Mouse (Mus musculus): ENCODE measurements around the gene Ttc30a1. TPM values are rescaled to one million over a fixed set of nuclear protein-coding genes. Genes with fewer than 3 reads are reported as not detected.
"Not testable (repeated sequence)": the region's sequence is repeated elsewhere in the genome, so short reads cannot be mapped to it uniquely, and the experiment has no call there.

Gene Ttc30a1
- polyA plus RNA-seq, 1 experiment from 2014 or later = 8.9 TPM

DNA sequence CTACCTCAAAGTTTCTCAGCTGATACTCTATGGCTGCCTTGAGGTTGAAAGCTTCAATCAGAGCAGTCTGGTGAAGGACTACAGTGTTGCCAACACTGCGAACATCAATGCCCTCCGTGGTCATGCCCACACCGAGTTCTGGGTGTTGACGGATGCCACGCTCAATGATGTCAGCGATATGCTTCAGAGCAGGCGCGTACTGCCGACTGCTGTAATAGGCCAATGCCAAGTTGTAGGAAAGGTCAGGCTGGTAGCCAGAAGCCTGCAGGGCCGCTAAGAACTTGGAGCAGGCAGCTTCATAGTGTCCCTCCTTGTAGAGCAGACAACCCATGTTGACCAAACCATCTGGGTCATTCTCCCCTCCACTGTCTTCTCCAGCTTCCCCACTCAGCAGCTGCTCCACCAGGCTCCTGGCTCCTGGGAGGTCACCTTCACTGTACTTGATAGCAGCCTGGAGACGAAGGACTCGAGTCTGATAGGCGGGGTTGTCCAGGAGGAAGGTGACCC lies 781 bp downstream of the Ttc30a1 start:
- H3K27ac ChIP-seq; H3K27me3 ChIP-seq; H3K36me3 ChIP-seq (replicated peaks); ATAC-seq (ENCODE audit: low FRiP score); H3K4me1 ChIP-seq; H3K9me3 ChIP-seq; H3K9ac ChIP-seq: not testable (repeated sequence)
- WGBS = 96% methylated on average over 13 of the region's 13 CpGs
- H3K4me3 ChIP-seq (replicated peaks) = peak overlapping the region; percentile 47
- peak overlapping the region; percentile 59 for H3K4me2 ChIP-seq

DNA sequence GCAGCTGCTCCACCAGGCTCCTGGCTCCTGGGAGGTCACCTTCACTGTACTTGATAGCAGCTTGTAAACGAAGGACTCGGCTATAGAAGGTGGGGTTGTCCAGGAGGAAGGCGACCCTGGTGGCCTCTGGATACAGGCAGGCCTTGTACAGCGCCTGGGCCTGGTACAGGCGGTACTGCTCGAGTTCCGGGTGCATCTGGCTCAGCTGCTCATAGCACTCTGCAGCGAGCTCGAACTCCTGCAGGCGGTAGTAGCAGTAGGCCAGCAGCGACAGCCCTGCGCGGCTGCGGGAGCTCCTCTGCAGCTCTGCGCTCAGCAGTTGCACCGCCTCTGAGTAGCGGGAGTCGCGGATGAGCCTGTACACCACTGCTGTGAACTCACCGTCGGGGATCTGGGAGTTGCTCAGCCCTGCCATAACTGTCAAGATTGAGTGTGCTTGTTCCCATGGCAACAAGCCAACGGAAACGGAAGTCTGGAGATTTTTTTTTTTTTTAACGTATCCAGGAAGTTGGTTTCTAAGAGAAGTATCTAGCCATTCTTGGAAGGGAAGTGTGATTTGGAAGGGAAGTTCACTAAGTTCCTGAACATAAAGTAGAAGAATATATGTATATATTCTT lies 3.9 kb downstream of the Ttc30a1 start, which contains the start of gene Ttc30a2:
Gene Ttc30a2, minus strand, starts transcription at position 419 of the 617 bp plus-strand sequence.
- H3K4me1 ChIP-seq; H3K4me2 ChIP-seq; H3K9ac ChIP-seq; H3K4me3 ChIP-seq (replicated peaks); ATAC-seq (ENCODE audit: low FRiP score); H3K9me3 ChIP-seq; H3K36me3 ChIP-seq (replicated peaks); H3K27me3 ChIP-seq; H3K27ac ChIP-seq: not testable (repeated sequence)
- WGBS = 22% methylated on average over 21 of the region's 24 CpGs

DNA sequence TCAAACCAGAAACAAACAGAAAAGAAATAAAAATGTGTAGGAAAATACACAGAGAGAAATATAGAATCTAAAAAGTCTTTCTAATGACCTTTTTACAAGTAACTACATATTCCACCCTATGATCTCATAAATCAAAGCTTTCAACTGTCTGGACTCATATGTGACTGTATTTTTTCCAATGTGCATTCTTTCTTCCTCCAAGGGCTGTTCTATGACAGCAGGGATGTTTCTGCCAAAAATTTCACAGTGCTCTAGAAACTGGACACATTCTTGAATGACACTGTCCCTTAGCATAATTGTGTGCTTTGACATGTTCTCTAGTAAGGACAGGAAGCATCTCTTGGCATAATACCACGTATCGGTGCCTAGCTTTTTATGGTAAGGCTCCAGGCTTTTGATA lies 5.7 kb downstream of the Ttc30a1 start:
- not testable (repeated sequence) for H3K4me2 ChIP-seq; H3K36me3 ChIP-seq (replicated peaks); H3K27me3 ChIP-seq; H3K9ac ChIP-seq; H3K4me1 ChIP-seq; H3K27ac ChIP-seq; H3K9me3 ChIP-seq; H3K4me3 ChIP-seq (replicated peaks); ATAC-seq (ENCODE audit: low FRiP score)
- WGBS = 87% methylated on average over 2 of the region's 2 CpGs

DNA sequence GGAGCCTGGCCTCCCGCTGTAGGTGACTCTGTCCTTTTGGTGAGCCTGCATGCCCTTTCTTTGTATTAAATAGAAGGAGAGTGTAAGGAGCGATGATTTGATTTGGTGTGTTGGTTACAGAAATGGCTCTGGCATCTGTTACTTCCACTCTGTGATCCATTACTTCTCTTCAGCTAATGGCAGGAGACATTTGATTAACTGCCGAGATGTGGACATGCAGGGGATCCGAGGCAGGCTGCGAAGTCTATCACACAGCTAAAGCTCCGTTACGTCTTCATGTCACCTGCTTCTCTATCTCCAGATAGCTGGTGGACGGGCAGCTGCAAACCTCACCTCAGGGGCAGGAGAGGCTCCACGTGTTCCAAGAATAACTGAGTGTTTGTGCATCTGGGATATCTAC lies 7.6 kb downstream of the Ttc30a1 start:
- Histone ChIP-seq H3K27me3 (no peaks in the 10 kb centered on the region), H3K9ac (no peak overlapping the region), H3K27ac (no peak overlapping the region), H3K4me3 (replicated peaks) (no peak overlapping the region), H3K9me3 (no peaks in the 10 kb centered on the region), H3K4me1 (no peaks in the 10 kb centered on the region), H3K4me2 (no peak overlapping the region), H3K36me3 (replicated peaks) (no peaks in the 10 kb centered on the region)
- WGBS = 79% methylated on average over 9 of the region's 9 CpGs
- no peak for ATAC-seq (ENCODE audit: low FRiP score)

DNA sequence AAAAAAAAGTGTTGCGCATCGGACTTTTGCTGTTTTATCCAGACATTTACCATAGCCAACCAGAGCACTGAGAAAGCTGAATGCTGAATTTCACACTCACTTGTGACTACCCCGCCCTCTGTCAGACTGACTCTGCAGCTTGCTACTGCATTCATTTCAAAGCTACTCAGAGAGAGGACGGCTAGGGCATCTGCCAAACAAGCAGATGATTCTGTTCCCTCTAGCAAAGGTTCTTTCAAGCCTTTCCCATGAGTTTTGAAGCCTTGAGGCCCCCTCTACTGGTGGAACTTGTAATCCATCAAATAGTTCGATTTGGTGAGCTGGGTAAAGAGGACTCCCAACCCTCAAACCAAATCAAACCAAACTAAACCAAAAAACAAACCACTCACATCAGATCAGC lies 16.8 kb downstream of the Ttc30a1 start:
- peak overlapping the region; percentile 31 for H3K4me2 ChIP-seq
- H3K4me1 ChIP-seq = peaks cover 24% of the 10 kb centered on the region
- peaks cover 5% of the 10 kb centered on the region; the same call in 1 of the 2 replicates for H3K27me3 ChIP-seq
- no peak for ATAC-seq (ENCODE audit: low FRiP score)
- no peaks in the 10 kb centered on the region for H3K9me3 ChIP-seq
- 31% methylated on average over 5 of the region's 5 CpGs for WGBS
- H3K4me3 ChIP-seq (replicated peaks) = no peak overlapping the region
- no peak overlapping the region for H3K27ac ChIP-seq
- no peaks in the 10 kb centered on the region for H3K36me3 ChIP-seq (replicated peaks)
- H3K9ac ChIP-seq = no peak overlapping the region

DNA sequence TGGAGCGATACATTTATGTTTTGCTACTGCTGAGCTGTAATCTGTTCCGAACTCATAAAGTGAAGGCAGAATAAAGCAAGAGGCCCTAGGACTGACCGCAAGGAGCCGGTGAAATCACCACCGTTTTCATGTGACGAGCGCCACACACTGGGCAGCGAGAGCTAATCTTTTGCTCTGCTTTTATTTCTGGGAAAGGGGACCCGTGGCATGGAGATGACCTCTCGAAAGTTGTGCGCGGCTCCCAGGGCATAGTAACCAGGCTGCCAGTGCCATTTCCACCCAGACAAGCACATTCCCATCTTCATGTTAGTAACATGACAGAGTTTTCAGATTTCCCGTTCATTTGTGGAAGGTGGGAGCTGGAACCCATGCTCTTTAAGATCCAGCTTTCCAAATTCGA lies 17.3 kb downstream of the Ttc30a1 start:
- H3K27ac ChIP-seq = no peak overlapping the region
- H3K4me1 ChIP-seq = peaks cover 29% of the 10 kb centered on the region
- H3K36me3 ChIP-seq (replicated peaks) = no peaks in the 10 kb centered on the region
- peak overlapping the region; percentile 31 for H3K4me2 ChIP-seq
- H3K4me3 ChIP-seq (replicated peaks) = no peak overlapping the region
- WGBS = 20% methylated on average over 14 of the region's 14 CpGs
- peaks cover 5% of the 10 kb centered on the region; the same call in 1 of the 2 replicates for H3K27me3 ChIP-seq
- no peaks in the 10 kb centered on the region for H3K9me3 ChIP-seq
- ATAC-seq (ENCODE audit: low FRiP score) = 0 out of 2 replicates have a peak, but pooled peaks have one; percentile 33
- H3K9ac ChIP-seq = no peak overlapping the region

DNA sequence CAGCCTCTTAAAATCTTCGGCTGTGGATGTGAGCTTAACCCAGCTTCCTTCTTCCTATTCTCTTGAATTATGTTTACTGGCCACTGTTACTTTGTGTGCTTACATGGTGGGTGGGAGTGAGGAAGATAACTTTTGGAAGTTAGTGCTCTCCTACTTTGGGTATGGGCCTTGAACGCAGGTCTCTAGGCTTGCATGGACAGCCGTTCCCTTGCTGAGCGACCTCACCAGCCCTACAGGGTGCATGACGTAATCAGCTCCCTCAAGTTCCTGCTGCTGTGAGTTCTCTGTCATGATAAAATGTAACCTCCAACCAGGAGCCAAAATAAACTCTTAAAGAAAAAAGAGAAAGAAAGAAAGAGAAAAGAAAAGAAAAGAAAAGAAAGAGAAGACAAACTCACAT lies 17.7 kb downstream of the Ttc30a1 start:
- peaks cover 5% of the 10 kb centered on the region; the same call in 1 of the 2 replicates for H3K27me3 ChIP-seq
- no peak for ATAC-seq (ENCODE audit: low FRiP score)
- H3K4me3 ChIP-seq (replicated peaks) = no peak overlapping the region
- no peaks in the 10 kb centered on the region for H3K9me3 ChIP-seq
- H3K4me2 ChIP-seq = peak overlapping the region; percentile 31; the same call in 1 of the 2 replicates
- H3K36me3 ChIP-seq (replicated peaks) = no peaks in the 10 kb centered on the region
- WGBS = 80% methylated on average over 5 of the region's 5 CpGs
- H3K4me1 ChIP-seq = peaks cover 33% of the 10 kb centered on the region
- H3K27ac ChIP-seq = no peak overlapping the region
- no peak overlapping the region for H3K9ac ChIP-seq

DNA sequence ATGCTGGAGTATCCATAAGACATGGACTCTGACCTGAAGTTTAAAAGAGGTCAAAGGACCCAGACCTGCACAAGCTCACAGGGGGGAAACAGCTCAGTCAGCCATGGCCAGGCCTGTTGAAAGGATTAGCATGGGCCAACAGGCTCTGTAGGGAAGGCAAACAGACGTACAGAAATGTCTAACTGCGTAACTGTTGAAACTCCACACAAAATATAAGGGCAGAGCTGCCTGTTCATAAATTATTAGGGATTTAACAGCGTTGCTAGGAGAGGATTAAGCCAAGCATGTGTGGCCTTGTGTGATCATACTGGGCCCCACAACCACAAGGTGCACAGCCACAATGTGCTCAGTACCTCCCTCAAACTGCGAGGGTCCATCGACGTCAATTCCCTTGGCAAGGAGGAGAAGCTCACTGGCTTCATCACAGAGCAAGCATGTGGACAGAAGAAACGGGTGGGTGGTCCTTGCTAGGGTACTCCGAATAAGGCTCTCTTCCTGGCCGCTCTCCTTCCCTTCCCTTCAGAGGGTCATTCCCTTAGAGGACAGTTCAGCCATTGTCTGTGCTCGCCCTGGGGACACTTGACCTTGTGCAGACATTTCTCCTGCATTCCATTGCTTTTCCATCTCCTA lies 18.4 kb downstream of the Ttc30a1 start:
- H3K9ac ChIP-seq = no peak overlapping the region
- no peak for ATAC-seq (ENCODE audit: low FRiP score)
- H3K4me1 ChIP-seq = peaks cover 40% of the 10 kb centered on the region
- H3K27ac ChIP-seq = no peak overlapping the region
- WGBS = 57% methylated on average over 10 of the region's 10 CpGs
- peaks cover 5% of the 10 kb centered on the region; the same call in 1 of the 2 replicates for H3K27me3 ChIP-seq
- no peak overlapping the region for H3K4me2 ChIP-seq
- no peaks in the 10 kb centered on the region for H3K9me3 ChIP-seq
- no peak overlapping the region for H3K4me3 ChIP-seq (replicated peaks)
- H3K36me3 ChIP-seq (replicated peaks) = no peaks in the 10 kb centered on the region

DNA sequence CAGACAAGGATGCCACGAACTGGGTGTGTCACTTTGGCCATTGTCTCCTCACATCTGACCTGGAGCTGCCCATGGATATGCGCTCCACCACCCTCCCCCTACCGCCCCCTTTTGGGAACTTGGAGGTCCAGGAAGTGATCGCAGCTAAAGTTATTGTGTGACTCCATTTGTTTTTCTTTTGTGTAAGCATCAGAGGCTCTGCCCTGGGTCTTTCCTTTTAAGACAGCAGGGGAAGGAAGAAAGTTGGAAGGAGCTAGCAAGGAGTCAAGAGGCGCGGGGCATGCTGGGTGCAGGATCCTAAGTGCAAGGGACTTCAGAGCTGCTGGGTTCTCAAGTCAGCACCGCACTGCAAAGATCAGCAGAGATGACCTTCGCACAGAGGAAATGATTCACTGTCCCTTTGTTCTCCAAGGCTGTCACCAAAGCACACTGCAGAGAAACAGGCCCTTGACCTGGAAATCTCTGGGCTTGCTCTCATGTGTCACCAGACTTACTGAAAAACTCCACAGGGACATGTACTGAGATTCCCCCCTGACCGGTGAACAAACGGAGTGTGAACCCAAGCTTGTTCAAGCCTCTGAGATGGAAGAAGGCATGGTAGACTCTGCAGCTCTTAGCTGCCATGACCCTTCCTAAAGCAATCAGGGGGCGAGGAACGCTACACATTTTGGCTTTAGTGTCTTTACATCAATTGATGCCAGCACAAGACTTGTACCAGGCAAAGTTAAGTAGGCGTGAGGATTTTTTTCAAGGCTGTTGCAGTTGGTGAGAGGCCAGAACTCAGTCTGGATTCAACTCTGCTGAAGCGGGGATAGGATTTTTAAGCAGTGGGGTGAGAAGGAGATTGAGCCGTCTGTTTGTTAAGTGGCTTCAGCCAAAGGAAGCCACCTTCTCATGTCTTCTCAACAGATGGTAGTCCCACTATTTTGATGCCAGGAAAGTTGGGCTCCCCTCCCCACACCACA lies 21.1 kb downstream of the Ttc30a1 start:
- no peak for ATAC-seq (ENCODE audit: low FRiP score)
- H3K36me3 ChIP-seq (replicated peaks) = no peaks in the 10 kb centered on the region
- H3K4me2 ChIP-seq = peak overlapping the region; percentile 43
- peaks cover 5% of the 10 kb centered on the region; the same call in 1 of the 2 replicates for H3K27me3 ChIP-seq
- peaks cover 36% of the 10 kb centered on the region for H3K4me1 ChIP-seq
- no peaks in the 10 kb centered on the region for H3K9me3 ChIP-seq
- no peak overlapping the region for H3K4me3 ChIP-seq (replicated peaks)
- no peak overlapping the region for H3K9ac ChIP-seq
- WGBS = 52% methylated on average over 15 of the region's 15 CpGs
- peak overlapping the region; percentile 51; the same call in 1 of the 2 replicates for H3K27ac ChIP-seq

DNA sequence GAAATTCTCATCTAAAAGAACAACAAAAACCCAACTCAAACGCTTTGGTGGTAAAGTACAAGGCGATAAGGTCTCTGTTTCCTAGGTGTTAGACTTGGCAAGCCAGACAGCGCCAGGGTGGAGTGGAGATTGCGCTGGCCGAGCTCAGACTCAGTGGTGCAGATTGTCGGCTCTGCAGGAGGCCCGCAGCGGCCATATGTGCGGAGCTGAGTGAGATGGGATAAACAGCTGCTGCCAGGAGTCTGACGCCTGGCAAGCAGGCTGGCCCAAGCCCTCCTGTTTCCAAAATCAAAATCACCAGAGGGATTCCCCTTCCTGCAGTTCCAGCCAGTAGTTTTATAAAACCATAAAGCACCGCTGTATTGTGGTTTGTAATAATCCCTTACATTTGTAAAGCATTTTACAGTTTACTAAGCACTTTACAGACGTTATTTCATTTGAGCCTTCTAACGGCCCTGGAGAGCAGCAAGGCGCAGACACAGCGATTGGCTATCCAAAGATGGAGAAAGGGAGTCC lies 21.9 kb downstream of the Ttc30a1 start:
- H3K9ac ChIP-seq = peak overlapping the region; percentile 33; the same call in 1 of the 2 replicates
- no peaks in the 10 kb centered on the region for H3K36me3 ChIP-seq (replicated peaks)
- peak overlapping the region; percentile 51; the same call in 1 of the 2 replicates for H3K27ac ChIP-seq
- H3K4me2 ChIP-seq = peak overlapping the region; percentile 43
- H3K4me3 ChIP-seq (replicated peaks) = peak overlapping the region; percentile 11; the same call in 1 of the 2 replicates
- 7% methylated on average over 15 of the region's 15 CpGs for WGBS
- 0 out of 2 replicates have a peak, but pooled peaks cover 5% of the 10 kb centered on the region for H3K27me3 ChIP-seq
- H3K9me3 ChIP-seq = no peaks in the 10 kb centered on the region
- peaks cover 35% of the 10 kb centered on the region for H3K4me1 ChIP-seq
- ATAC-seq (ENCODE audit: low FRiP score) = peak; percentile 62; the same call in 1 of the 2 replicates

DNA sequence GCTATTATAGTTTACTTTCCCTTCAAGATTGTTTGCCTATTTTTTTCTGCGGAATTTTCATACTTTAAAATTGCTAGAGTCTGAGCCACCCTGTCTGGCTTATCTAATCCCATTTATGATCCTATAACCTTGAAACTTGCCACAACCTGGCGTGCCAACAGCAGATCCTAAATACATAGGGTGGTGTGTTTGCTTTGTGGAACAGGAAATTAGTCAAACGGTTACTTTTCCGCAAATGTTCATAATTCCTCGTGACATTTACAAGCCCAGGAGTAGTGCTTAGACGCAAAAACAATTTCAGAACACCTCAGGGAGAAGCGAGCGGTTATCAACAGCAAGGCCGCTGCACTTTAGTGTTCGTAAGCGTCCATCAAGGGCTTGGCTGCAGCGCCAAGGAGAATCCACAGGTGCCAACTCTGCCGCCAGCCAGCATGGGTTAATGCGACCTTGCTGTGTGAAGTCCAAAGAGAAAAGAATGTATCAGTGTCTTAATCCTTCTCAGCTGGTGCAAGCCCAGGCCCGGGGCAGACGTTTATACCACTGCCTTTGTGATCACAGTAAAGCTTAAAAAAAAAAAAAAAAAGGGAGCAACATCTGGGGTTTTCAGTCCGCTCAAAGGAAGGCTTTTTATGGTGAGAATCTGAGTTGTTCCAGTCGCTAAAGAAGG lies 22.5 kb downstream of the Ttc30a1 start:
- H3K27me3 ChIP-seq = 0 out of 2 replicates have a peak, but pooled peaks cover 5% of the 10 kb centered on the region
- H3K9ac ChIP-seq = no peak overlapping the region
- peak overlapping the region; percentile 43 for H3K4me2 ChIP-seq
- peaks cover 29% of the 10 kb centered on the region for H3K4me1 ChIP-seq
- H3K4me3 ChIP-seq (replicated peaks) = peak overlapping the region; percentile 11; the same call in 1 of the 2 replicates
- no peaks in the 10 kb centered on the region for H3K36me3 ChIP-seq (replicated peaks)
- 24% methylated on average over 18 of the region's 18 CpGs for WGBS
- no peak for ATAC-seq (ENCODE audit: low FRiP score)
- H3K27ac ChIP-seq = peak overlapping the region; percentile 51; the same call in 1 of the 2 replicates
- H3K9me3 ChIP-seq = no peaks in the 10 kb centered on the region
